Mouse (Mus musculus): ENCODE measurements around the gene Fam131a. TPM values are rescaled to one million over a fixed set of nuclear protein-coding genes. Genes with fewer than 3 reads are reported as not detected.
A peak's percentile ranks its signal among the peaks of the same experiment; 100 is the strongest.

The Fam131a gene
- polyA plus RNA-seq, 1 experiment from 2014 or later = 5.1 TPM

DNA sequence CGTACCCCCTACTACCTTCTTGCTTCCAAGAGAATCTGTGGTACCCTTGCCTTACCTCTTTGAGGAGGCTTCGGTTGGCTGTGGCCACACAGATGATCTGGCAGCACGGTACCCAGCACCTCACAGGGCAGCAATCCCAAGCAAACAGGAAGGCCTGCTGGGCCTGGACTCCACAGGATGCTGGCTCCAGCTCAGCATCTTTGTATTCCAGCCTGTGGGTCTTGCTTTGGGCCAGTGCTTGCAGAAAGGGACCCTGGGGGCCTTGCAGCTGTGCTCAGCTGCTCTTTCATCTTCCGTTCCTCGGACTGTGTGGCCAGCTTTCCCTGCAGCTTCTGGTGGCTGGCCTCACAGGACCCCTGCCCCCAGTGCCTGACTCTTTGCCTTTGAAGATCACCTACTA lies 7.0 kb downstream of the Fam131a start:
- peaks cover 8% of the 10 kb centered on the region for H3K27me3 ChIP-seq (replicated peaks)
- H3K27ac ChIP-seq (replicated peaks) = no peak overlapping the region
- H3K36me3 ChIP-seq = peaks cover 25% of the 10 kb centered on the region
- no peak overlapping the region for H3K9ac ChIP-seq
- WGBS = 60% methylated on average over 5 of the region's 5 CpGs
- no peak for ATAC-seq (ENCODE audit: extremely low read depth, insufficient number of reproducible peaks, low FRiP score, low TSS enrichment)
- H3K4me3 ChIP-seq = no peak overlapping the region
- no peak overlapping the region for H3K4me2 ChIP-seq
- H3K4me1 ChIP-seq = peaks cover 38% of the 10 kb centered on the region
- no peaks in the 10 kb centered on the region for H3K9me3 ChIP-seq

DNA sequence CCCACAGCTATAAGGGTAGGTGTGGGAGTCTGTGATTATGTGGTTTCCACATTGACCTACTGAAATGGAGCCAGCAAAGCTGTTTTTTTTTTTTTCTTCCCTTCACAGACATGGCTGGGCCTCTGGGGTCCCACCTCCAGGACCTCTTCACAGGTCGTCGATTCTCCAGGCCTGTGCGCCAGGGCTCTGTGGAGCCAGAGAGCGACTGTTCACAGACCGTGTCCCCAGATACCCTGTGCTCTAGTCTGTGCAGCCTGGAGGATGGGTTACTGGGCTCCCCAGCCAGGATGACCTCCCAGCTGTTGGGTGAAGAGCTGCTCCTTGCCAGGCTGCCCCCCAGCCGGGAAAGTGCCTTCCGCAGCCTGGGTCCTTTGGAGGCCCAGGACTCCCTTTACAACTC lies 8.3 kb downstream of the Fam131a start:
- Histone ChIP-seq H3K4me2 (no peak overlapping the region), H3K27ac (replicated peaks) (no peak overlapping the region), H3K27me3 (replicated peaks) (peaks cover 3% of the 10 kb centered on the region; the same call in 1 of the 2 replicates), H3K36me3 (peaks cover 36% of the 10 kb centered on the region), H3K9me3 (no peaks in the 10 kb centered on the region), H3K4me3 (no peak overlapping the region), H3K4me1 (peaks cover 26% of the 10 kb centered on the region), H3K9ac (peak overlapping the region; percentile 69)
- ATAC-seq (ENCODE audit: extremely low read depth, insufficient number of reproducible peaks, low FRiP score, low TSS enrichment) = no peak
- 61% methylated on average over 7 of the region's 7 CpGs for WGBS

DNA sequence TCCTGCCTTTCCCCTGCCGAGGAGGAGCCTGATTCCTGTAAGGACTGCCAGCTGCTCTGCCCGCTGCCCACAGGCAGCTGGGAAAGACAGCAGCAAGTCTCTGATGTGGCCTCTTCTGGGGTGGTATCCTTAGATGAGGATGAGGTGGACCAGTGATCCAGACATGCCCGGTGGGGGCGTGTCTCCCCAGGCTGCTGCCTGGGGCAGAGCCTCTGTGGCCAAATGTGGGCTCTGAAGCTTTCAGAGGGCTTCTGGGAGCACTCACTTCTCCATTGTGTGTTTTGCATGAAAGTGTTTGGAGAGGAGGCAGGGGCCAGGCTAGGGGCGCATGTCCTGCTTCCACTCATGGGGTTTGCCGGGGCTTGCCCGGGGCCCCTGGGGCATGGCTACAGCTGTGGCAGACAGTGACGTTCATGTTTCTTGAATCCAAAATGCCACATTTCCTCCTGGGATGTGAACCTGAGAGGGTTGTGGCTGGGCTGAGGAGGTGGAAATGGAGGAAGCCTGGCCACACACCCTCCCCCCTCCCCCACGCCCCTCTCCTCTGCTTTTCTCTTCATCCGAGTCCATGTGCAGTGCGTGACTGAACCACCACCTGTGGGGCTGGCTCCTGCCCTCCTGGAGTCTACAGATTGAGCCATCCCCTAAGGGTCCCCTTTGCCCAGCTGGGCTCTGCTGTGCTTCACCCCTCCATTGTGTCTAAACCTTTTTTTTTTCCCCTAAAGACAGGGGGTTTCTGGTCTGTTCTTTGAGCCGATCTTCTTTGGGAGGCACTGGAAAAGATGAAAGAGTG lies 8.9 kb downstream of the Fam131a start:
- no peak overlapping the region for H3K4me3 ChIP-seq
- no peaks in the 10 kb centered on the region for H3K9me3 ChIP-seq
- no peak for ATAC-seq (ENCODE audit: extremely low read depth, insufficient number of reproducible peaks, low FRiP score, low TSS enrichment)
- no peak overlapping the region for H3K27ac ChIP-seq (replicated peaks)
- peaks cover 42% of the 10 kb centered on the region for H3K36me3 ChIP-seq
- H3K27me3 ChIP-seq (replicated peaks) = no peaks in the 10 kb centered on the region
- H3K9ac ChIP-seq = peak overlapping the region; percentile 69
- WGBS = 39% methylated on average over 12 of the region's 12 CpGs
- H3K4me2 ChIP-seq = peak overlapping the region; percentile 13
- H3K4me1 ChIP-seq = peaks cover 21% of the 10 kb centered on the region

DNA sequence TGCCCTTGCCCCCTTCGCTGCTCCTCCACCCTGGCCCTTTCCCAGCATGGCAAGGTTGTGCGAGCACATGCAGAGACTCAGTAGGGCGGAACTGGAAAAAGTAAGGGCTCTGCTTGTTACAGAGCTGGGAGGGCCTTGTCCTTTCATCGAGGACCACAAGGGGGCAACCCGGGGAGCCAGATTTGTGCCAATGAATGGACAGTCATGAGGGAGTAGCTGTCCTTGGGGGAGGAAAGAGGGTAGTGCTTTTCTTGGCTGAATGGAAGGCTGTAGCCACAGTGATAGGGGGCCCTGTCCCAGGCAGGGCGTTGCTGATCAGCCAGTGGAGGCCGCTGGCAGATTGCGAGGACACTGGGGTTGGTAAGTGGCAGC lies 9.5 kb downstream of the Fam131a start:
- Histone ChIP-seq H3K36me3 (peaks cover 48% of the 10 kb centered on the region), H3K4me1 (peaks cover 21% of the 10 kb centered on the region), H3K27me3 (replicated peaks) (no peaks in the 10 kb centered on the region), H3K4me2 (peak overlapping the region; percentile 13), H3K9me3 (no peaks in the 10 kb centered on the region), H3K9ac (peak overlapping the region; percentile 69), H3K27ac (replicated peaks) (no peak overlapping the region), H3K4me3 (no peak overlapping the region)
- WGBS = 6% methylated on average over 8 of the region's 8 CpGs
- ATAC-seq (ENCODE audit: extremely low read depth, insufficient number of reproducible peaks, low FRiP score, low TSS enrichment) = no peak

DNA sequence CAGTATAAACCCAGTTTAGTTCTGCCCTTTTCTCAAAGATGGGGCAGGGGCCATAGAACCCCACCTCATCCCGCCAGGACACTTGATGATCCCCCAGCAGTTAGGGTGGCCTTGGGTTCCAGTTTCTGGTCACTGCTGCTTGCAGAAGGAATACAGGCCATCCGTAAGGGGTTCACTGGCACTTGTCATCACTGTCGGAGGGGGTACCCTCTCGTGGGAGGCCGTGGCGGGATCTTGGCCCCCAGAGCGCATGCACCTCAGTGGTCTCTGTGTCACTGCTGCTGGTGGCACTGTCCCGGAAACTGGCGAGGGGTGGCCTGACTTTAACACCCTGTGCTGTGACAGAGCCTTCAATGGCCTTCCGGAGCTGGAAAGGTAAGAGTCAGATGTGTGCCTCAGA lies 10.0 kb downstream of the Fam131a start:
- no peak overlapping the region for H3K9ac ChIP-seq
- no peaks in the 10 kb centered on the region for H3K27me3 ChIP-seq (replicated peaks)
- H3K4me2 ChIP-seq = no peak overlapping the region
- H3K9me3 ChIP-seq = no peaks in the 10 kb centered on the region
- peaks cover 21% of the 10 kb centered on the region for H3K4me1 ChIP-seq
- peaks cover 54% of the 10 kb centered on the region for H3K36me3 ChIP-seq
- H3K27ac ChIP-seq (replicated peaks) = no peak overlapping the region
- no peak for ATAC-seq (ENCODE audit: extremely low read depth, insufficient number of reproducible peaks, low FRiP score, low TSS enrichment)
- H3K4me3 ChIP-seq = no peak overlapping the region
- 86% methylated on average over 10 of the region's 10 CpGs for WGBS

DNA sequence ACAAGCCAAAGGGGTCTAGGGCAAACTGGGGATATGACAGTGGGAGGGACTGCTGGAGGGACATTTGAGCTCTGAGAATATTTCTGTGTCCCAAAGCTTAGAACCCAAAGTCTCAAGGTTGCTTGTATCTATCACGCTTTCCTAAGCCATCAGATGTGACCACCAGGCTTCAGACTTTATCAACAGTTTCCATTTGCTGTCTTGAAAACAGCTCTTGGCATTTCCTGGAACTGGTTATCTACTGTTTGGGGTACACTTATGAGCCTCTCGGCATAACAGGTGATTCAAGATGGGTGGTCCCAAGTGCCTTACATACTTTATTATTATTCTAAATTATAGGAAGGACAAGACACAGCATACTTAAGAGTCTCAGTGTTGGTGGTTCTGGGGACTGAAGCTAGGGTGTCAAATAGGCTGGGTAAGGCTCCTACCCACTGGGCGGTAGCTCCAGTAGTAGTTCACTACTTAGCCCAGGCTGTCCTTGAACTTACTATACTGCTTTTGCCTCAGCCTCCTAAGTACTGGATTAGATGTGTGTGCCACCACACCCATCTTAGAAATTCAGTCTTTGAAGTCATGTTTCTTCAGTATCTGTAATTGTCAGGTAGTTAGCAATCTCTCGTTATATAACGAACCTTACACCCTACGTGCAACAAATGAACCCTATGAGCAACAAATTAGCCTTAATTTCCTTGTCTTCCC lies 10.8 kb downstream of the Fam131a start:
- Histone ChIP-seq H3K36me3 (peaks cover 59% of the 10 kb centered on the region), H3K27me3 (replicated peaks) (no peaks in the 10 kb centered on the region), H3K4me2 (no peak overlapping the region), H3K4me3 (no peak overlapping the region), H3K9ac (no peak overlapping the region), H3K9me3 (no peaks in the 10 kb centered on the region), H3K4me1 (peaks cover 21% of the 10 kb centered on the region), H3K27ac (replicated peaks) (no peak overlapping the region)
- ATAC-seq (ENCODE audit: extremely low read depth, insufficient number of reproducible peaks, low FRiP score, low TSS enrichment) = no peak
- 86% methylated on average over 6 of the region's 6 CpGs for whole genome bisulfite sequencing

DNA sequence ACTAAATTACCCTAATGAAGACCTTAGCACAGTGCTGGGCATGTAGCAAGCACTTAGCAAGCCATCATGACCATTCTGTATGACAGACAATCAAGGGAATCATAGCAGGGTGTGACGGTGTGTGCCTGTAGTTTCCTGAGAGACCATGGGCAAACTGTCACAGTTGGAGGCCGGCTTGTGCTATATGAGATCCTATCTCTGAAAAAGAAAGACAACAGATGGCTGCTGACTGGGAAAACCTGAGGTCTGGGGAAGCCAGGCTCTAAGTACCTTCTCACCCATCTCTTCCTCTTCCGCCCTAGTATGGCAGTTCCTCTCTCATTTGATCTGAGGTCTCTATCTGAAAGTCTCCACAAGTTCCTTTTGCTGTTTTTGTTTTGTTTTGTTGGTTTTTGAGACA lies 12.7 kb downstream of the Fam131a start:
- 65% methylated on average over 3 of the region's 3 CpGs for WGBS
- no peaks in the 10 kb centered on the region for H3K27me3 ChIP-seq (replicated peaks)
- H3K4me3 ChIP-seq = no peak overlapping the region
- H3K9me3 ChIP-seq = no peaks in the 10 kb centered on the region
- H3K4me1 ChIP-seq = peaks cover 21% of the 10 kb centered on the region
- no peak overlapping the region for H3K4me2 ChIP-seq
- H3K36me3 ChIP-seq = peaks cover 55% of the 10 kb centered on the region
- ATAC-seq (ENCODE audit: extremely low read depth, insufficient number of reproducible peaks, low FRiP score, low TSS enrichment) = no peak
- no peak overlapping the region for H3K9ac ChIP-seq
- no peak overlapping the region for H3K27ac ChIP-seq (replicated peaks)

DNA sequence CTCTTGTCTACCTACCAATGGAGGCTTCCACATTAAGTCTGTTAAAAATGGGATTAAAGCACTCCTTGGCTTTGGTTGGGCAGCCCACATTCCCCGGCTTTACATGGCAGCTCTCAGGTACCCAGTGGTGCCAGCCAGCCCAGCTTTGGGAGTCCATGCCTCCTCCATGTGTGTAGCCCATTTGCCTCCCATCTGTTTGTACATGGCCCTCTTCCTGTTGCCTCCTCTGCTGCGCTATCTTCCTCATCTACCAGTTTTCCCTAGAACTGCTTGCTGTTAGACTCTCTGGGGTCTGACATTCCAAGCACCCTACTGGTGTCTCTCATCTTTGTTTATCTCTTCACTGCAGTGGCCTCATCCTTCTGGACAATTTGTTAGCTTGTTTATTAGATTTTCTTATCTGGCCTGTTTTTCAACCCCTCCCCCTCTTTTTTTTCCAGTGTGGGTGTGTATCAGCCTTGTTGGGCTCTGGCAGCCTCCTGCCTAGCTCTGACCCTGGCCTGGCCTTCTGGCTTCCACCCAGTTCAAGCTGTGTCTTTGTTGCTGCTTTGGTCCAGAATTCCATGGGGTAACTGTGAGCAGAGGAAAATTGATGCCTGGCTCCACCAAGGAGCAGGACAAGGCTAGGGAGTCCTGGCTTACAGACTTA lies 13.5 kb downstream of the Fam131a start:
- Histone ChIP-seq H3K36me3 (peaks cover 62% of the 10 kb centered on the region), H3K4me2 (no peak overlapping the region), H3K4me3 (no peak overlapping the region), H3K4me1 (peaks cover 18% of the 10 kb centered on the region), H3K27ac (replicated peaks) (no peak overlapping the region), H3K9me3 (no peaks in the 10 kb centered on the region), H3K9ac (no peak overlapping the region), H3K27me3 (replicated peaks) (no peaks in the 10 kb centered on the region)
- no peak for ATAC-seq (ENCODE audit: extremely low read depth, insufficient number of reproducible peaks, low FRiP score, low TSS enrichment)
- WGBS = 72% methylated on average over 2 of the region's 2 CpGs

DNA sequence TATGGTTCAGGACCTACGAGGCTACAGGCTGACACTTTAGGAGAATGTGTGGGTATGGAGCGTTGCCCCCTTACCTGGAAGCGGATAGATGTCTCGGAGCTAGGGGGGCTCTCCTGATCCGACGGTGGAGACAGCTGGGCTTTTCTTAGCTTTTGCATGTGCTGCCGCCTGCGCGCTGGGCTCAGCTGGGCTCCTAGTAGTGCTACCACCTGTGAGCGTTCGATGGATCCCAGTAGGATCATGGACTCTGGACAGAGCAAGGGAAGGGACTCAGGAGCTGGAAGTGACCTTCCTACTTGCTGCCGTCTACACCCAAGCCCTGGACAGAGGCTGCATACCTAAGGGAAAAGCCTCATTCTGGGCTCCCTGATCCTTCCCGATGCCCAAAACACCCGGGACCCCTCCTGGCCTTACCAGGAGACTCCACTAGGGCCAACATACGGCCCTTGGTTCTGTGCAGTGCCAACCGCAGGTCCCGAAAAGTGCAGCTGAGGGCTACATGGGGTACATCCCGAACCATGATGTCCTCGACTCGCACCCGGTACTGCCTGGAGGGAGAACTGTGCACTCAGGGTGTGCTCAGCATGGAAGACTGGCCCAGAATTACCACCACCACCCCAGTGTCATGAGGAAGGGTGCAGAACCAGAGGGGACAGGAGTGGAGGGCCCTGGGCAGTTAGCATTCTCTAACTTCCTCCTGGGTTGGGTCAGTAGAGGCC lies 15.3 kb downstream of the Fam131a start:
- no peak overlapping the region for H3K27ac ChIP-seq (replicated peaks)
- no peaks in the 10 kb centered on the region for H3K27me3 ChIP-seq (replicated peaks)
- H3K4me2 ChIP-seq = no peak overlapping the region
- H3K9ac ChIP-seq = no peak overlapping the region
- WGBS = 86% methylated on average over 21 of the region's 21 CpGs
- no peak for ATAC-seq (ENCODE audit: extremely low read depth, insufficient number of reproducible peaks, low FRiP score, low TSS enrichment)
- peaks cover 66% of the 10 kb centered on the region for H3K36me3 ChIP-seq
- H3K4me3 ChIP-seq = no peak overlapping the region
- H3K4me1 ChIP-seq = no peaks in the 10 kb centered on the region; the same call in 1 of the 2 replicates
- H3K9me3 ChIP-seq = no peaks in the 10 kb centered on the region

DNA sequence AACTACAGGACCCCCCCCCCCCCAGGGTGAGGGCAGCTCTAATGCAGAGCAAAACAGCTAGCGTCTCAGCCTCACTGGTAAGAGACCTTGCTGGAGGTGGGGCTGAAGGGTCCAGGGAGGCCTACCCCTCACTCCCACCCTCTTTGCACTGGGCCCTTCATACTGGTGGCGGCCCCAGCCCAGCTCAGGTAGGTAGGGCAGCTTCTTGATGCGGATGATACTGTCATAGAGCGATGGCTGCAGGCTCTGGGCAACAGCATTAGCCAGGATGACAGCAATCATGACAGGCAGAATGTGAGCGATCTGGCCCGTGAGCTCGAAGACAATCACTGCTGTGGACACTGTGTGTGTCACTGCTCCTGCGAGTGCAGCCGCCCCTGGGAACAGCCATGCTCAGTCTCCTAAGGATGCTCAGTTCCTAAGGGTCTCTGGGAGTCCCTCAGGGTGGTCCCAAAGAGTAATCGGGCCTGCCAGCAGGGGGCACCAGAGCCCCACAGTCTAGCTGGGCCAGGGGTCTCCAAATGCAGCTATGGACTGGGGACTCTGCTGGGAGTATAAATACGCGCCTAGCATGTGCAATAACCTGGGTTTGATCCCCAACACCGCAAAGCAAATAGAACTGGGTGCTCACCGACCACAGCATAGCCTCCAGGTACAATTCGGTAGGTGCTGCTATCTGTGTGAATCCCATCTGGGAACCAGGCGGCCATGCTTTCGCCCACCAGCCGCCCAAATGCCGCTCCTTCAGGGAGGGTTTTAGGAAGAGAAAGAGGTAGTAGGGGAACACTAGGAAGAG lies 16.1 kb downstream of the Fam131a start:
- H3K9me3 ChIP-seq = no peaks in the 10 kb centered on the region
- ATAC-seq (ENCODE audit: extremely low read depth, insufficient number of reproducible peaks, low FRiP score, low TSS enrichment) = no peak
- peaks cover 65% of the 10 kb centered on the region for H3K36me3 ChIP-seq
- H3K4me2 ChIP-seq = no peak overlapping the region
- H3K4me1 ChIP-seq = peaks cover 7% of the 10 kb centered on the region
- WGBS = 74% methylated on average over 19 of the region's 19 CpGs
- H3K4me3 ChIP-seq = no peak overlapping the region
- no peaks in the 10 kb centered on the region for H3K27me3 ChIP-seq (replicated peaks)
- no peak overlapping the region for H3K9ac ChIP-seq
- no peak overlapping the region for H3K27ac ChIP-seq (replicated peaks)
